Comparison of ENCODE assay signal across 22 mouse cellular contexts in genomic region chr3:129317032-129317729, GRCm38 (mm10). TPM values are rescaled to one million over a fixed set of nuclear protein-coding genes. Genes with fewer than 3 reads are reported as not detected.
DNase-seq lines count a peak whose midpoint lies in the region; ATAC-seq and TF ChIP-seq lines count a peak whose summit lies in the region.
"Had no signal": no experiment of that assay in that cellular context is flagged by ENCODE, and none has a peak within 500 bp of the region (broad histone marks: within the 10 kb centered on the region; RNA-seq: fewer than 3 reads in every experiment).

No protein-coding gene starts in this region.

- H3K4me3 ChIP-seq in kidney, postnatal 0 days (replicated peaks; ENCODE audit: low read depth, low read length) = no peak overlapping the region
- no peak overlapping the region for H3K4me3 ChIP-seq in lung, embryonic 14.5 days (ENCODE audit: low read depth, low read length)
- no peak overlapping the region for H3K4me3 ChIP-seq in stomach, postnatal 0 days (ENCODE audit: low read depth, low read length)
- H3K4me3 ChIP-seq in forebrain, embryonic 10.5 days = no peak overlapping the region
- H3K4me3 ChIP-seq: embryonic facial prominence, embryonic 13.5 days; forebrain, embryonic 13.5 days; heart, embryonic 12.5 days; hindbrain, embryonic 12.5 days had no signal

- no peaks in the 10 kb centered on the region for H3K9me3 ChIP-seq in kidney, postnatal 0 days (replicated peaks; ENCODE audit: low read length)
- H3K9me3 ChIP-seq in lung, embryonic 14.5 days (ENCODE audit: low read depth, low read length) = no peaks in the 10 kb centered on the region
- H3K9me3 ChIP-seq in stomach, postnatal 0 days (ENCODE audit: control insufficient read depth, low read length) = no peaks in the 10 kb centered on the region
- H3K9me3 ChIP-seq in forebrain, embryonic 10.5 days = no peaks in the 10 kb centered on the region
- H3K9me3 ChIP-seq: embryonic facial prominence, embryonic 13.5 days; forebrain, embryonic 13.5 days; heart, embryonic 12.5 days; hindbrain, embryonic 12.5 days had no signal

- WGBS in kidney, postnatal 0 days = 57% methylated on average over 17 of the region's 17 CpGs
- 79% methylated on average over 17 of the region's 17 CpGs for WGBS in lung, embryonic 14.5 days
- WGBS in stomach, postnatal 0 days = 77% methylated on average over 17 of the region's 17 CpGs
- WGBS in forebrain, embryonic 10.5 days = 81% methylated on average over 17 of the region's 17 CpGs

- no peaks in the 10 kb centered on the region for H3K4me1 ChIP-seq in kidney, postnatal 0 days (replicated peaks; ENCODE audit: insufficient read depth, low read length)
- H3K4me1 ChIP-seq in lung, embryonic 14.5 days (ENCODE audit: insufficient read depth) = 0 out of 2 replicates have a peak, but pooled peaks cover 4% of the 10 kb centered on the region
- H3K4me1 ChIP-seq in stomach, postnatal 0 days (replicated peaks; ENCODE audit: control insufficient read depth, insufficient read depth) = no peaks in the 10 kb centered on the region
- H3K4me1 ChIP-seq in forebrain, embryonic 10.5 days = no peaks in the 10 kb centered on the region
- H3K4me1 ChIP-seq: embryonic facial prominence, embryonic 13.5 days; forebrain, embryonic 13.5 days; heart, embryonic 12.5 days; hindbrain, embryonic 12.5 days had no signal

- TF ChIP-seq EP300 in stomach, postnatal 0 days (optimal IDR thresholded peaks at IDR 0.05) = no peak

- no peak for ATAC-seq in kidney, postnatal 0 days (replicated peaks; ENCODE audit: low FRiP score, low read depth)
- ATAC-seq in lung, embryonic 14.5 days (ENCODE audit: insufficient read depth) = no peak
- no peak for ATAC-seq in stomach, postnatal 0 days (ENCODE audit: low FRiP score, low TSS enrichment)
- ATAC-seq: forebrain, embryonic 13.5 days; forebrain, postnatal 0 days; hindbrain, embryonic 16.5 days had no signal

- DNase-seq in kidney, postnatal 0 days (ENCODE audit: low spot score) = peak; percentile 45
- no peak for DNase-seq in kidney, postnatal 25 days
- DNase-seq in lung, embryonic 14.5 days = no peak
- DNase-seq in lung, postnatal 4 days = no peak
- DNase-seq in thymus, postnatal 4 days = peak; percentile 37
- no peak for DNase-seq in thymus, postnatal 0 days (ENCODE audit: low spot score)
- DNase-seq in stomach, postnatal 0 days (ENCODE audit: low spot score) = no peak
- DNase-seq in forebrain, embryonic 10.5 days (ENCODE audit: extremely low spot score, low spot score) = no peak
- DNase-seq: adrenal gland, adult 2 months; adrenal gland, postnatal 25 days; cerebellum, adult 18-20 months; cerebellum, adult 9-11 months; cerebellum, postnatal 36 days; forebrain, postnatal 0 days; gastrocnemius, postnatal 14 days; heart, postnatal 36 days had no signal

- H3K27me3 ChIP-seq in kidney, postnatal 0 days (ENCODE audit: insufficient read depth, low read length) = no peaks in the 10 kb centered on the region
- H3K27me3 ChIP-seq in lung, embryonic 14.5 days (ENCODE audit: insufficient read depth, low read length) = no peaks in the 10 kb centered on the region
- H3K27me3 ChIP-seq in stomach, postnatal 0 days (ENCODE audit: control insufficient read depth, insufficient read depth, low read length) = no peaks in the 10 kb centered on the region
- no peaks in the 10 kb centered on the region for H3K27me3 ChIP-seq in forebrain, embryonic 10.5 days (ENCODE audit: poor library complexity, severe bottlenecking)
- H3K27me3 ChIP-seq: CH12.LX; embryonic facial prominence, embryonic 13.5 days; forebrain, embryonic 13.5 days; heart, embryonic 12.5 days; hindbrain, embryonic 12.5 days had no signal

- peak; percentile 47; the same call in 1 of the 2 replicates for TF ChIP-seq CTCF in kidney, postnatal 0 days (IDR thresholded peaks at IDR 0.05; ENCODE audit: low read depth)
- TF ChIP-seq CTCF in lung, embryonic 14.5 days (IDR thresholded peaks at IDR 0.05; ENCODE audit: low read depth) = peak; percentile 22; the same call in 1 of the 2 replicates
- peak; percentile 17 for TF ChIP-seq CTCF in stomach, postnatal 0 days (IDR thresholded peaks at IDR 0.05; ENCODE audit: low read depth)

- no peak overlapping the region for H3K9ac ChIP-seq in kidney, postnatal 0 days (ENCODE audit: low read depth, low read length)
- no peak overlapping the region for H3K9ac ChIP-seq in lung, embryonic 14.5 days
- H3K9ac ChIP-seq in stomach, postnatal 0 days (ENCODE audit: low read length) = no peak overlapping the region
- H3K9ac ChIP-seq: embryonic facial prominence, embryonic 13.5 days; forebrain, embryonic 13.5 days; forebrain, postnatal 0 days; heart, embryonic 12.5 days; hindbrain, embryonic 12.5 days had no signal

- H3K4me2 ChIP-seq in kidney, postnatal 0 days (ENCODE audit: low read length) = no peak overlapping the region
- H3K4me2 ChIP-seq in lung, embryonic 14.5 days = no peak overlapping the region
- H3K4me2 ChIP-seq in stomach, postnatal 0 days (replicated peaks; ENCODE audit: low read depth) = no peak overlapping the region
- H3K4me2 ChIP-seq: embryonic facial prominence, embryonic 13.5 days; forebrain, embryonic 13.5 days; heart, embryonic 12.5 days; hindbrain, embryonic 12.5 days had no signal

- H3K27ac ChIP-seq in kidney, postnatal 0 days = no peak overlapping the region
- no peak overlapping the region for H3K27ac ChIP-seq in lung, embryonic 14.5 days (ENCODE audit: low read depth)
- no peak overlapping the region for H3K27ac ChIP-seq in stomach, postnatal 0 days (replicated peaks)
- H3K27ac ChIP-seq in forebrain, embryonic 10.5 days = no peak overlapping the region
- H3K27ac ChIP-seq: embryonic facial prominence, embryonic 13.5 days; forebrain, embryonic 13.5 days; hindbrain, embryonic 12.5 days had no signal

- H3K36me3 ChIP-seq in kidney, postnatal 0 days (ENCODE audit: insufficient read depth, low read length) = no peaks in the 10 kb centered on the region; the same call in 1 of the 2 replicates
- H3K36me3 ChIP-seq in lung, embryonic 14.5 days (ENCODE audit: insufficient read depth) = 0 out of 2 replicates have a peak, but pooled peaks cover 2% of the 10 kb centered on the region
- H3K36me3 ChIP-seq in stomach, postnatal 0 days (ENCODE audit: control insufficient read depth, insufficient read depth, low read length) = no peaks in the 10 kb centered on the region
- no peaks in the 10 kb centered on the region for H3K36me3 ChIP-seq in forebrain, embryonic 10.5 days (replicated peaks)
- H3K36me3 ChIP-seq: embryonic facial prominence, embryonic 13.5 days; heart, embryonic 12.5 days; hindbrain, embryonic 12.5 days had no signal

RNA-seq across cellular contexts. Expression of gene Enpep, which starts 15.3 kb away (rescaled TPM):
- polyA plus RNA-seq in kidney, postnatal 0 days (2015; fragmentation: Nextera tagmentation; extraction: Ambion mirVana) = 108 and 117 TPM in 2 replicates
- 47.4 and 47.8 TPM in 2 replicates for polyA plus RNA-seq in lung, embryonic 14.5 days (2014; fragmentation: Nextera tagmentation; extraction: Ambion mirVana)
- polyA plus RNA-seq in thymus, postnatal 0 days (2015; fragmentation: Nextera tagmentation; extraction: Ambion mirVana) = 9.3 and 10.1 TPM in 2 replicates
- polyA plus RNA-seq in stomach, postnatal 0 days (2015; fragmentation: Nextera tagmentation; extraction: Ambion mirVana) = 6.3 and 9.3 TPM in 2 replicates
- polyA plus RNA-seq in forebrain, embryonic 10.5 days (2016; fragmentation: Nextera tagmentation; extraction: Ambion mirVana) = not detected in 2 replicates

Comparison
In these comparisons a context has a peak if more than half of its experiments do, and no peak if none do; other contexts are left out.
1. DNase-seq: peak in kidney, postnatal 0 days (single experiment) and thymus, postnatal 4 days (single experiment); none in kidney, postnatal 25 days (0 of 2), lung, embryonic 14.5 days (single experiment), lung, postnatal 4 days (0 of 2), thymus, postnatal 0 days (single experiment), stomach, postnatal 0 days (single experiment) and forebrain, embryonic 10.5 days (single experiment).
2. Peak in every context shown above with its lines, with median percentiles within 50 percentile points of each other: CTCF ChIP-seq.